ENCODE assay signal across 10 mouse cellular contexts in the genomic region with DNA sequence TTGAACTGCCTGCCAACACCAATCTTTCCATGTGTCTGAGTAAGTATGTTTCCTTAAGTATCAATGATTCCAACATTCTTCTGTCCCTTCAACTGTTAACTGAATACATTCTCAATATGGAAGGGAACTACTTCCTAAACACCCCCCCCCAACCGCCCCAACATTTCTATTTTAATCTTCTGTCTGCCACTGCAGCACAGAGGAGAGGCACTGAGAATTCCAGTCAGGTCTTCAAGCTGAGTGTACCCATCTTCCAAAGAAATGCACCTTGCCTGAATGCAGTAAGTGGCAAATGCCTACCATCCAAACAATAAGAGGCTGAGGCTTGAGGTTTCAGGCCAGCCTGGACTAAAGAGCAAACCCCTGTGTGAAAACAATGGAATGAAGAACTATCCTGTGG.
"Had no signal": no experiment of that assay in that cellular context is flagged by ENCODE, and none has a peak within 500 bp of the region (broad histone marks: within the 10 kb centered on the region; RNA-seq: fewer than 3 reads in every experiment).

No protein-coding gene starts in this region.

- ATAC-seq: liver, postnatal 0 days; lung, postnatal 0 days; midbrain, embryonic 16.5 days had no signal

- DNase-seq: liver, postnatal 0 days; lung, adult 2 months; lung, postnatal 4 days; midbrain, embryonic 14.5 days; right cerebral cortex, postnatal 14 days; thymus, adult 18-20 months; thymus, postnatal 14 days; thymus, postnatal 36 days had no signal
